Mouse (Mus musculus): ENCODE results near the gene Tbl3.
"Not testable (repeated sequence)": the region's sequence is repeated elsewhere in the genome, so short reads cannot be mapped to it uniquely, and the experiment has no call there.

Tbl3 gene

GRCm38 (mm10) chr17:24696011-24696697 lies 11.3 kb downstream of the Tbl3 start, which contains the start of the genes Gfer and Noxo1:
Gfer (minus strand) TSS chr17:24696156.
Noxo1 (plus strand) TSS chr17:24696234.
- peak; percentile 79 for DNase-seq (ENCODE audit: low read depth, low spot score)

- DNase-seq (ENCODE audit: low read depth, low spot score), result no peak
These were observed 12.0 kb downstream of the Tbl3 start for GRCm38 (mm10) chr17:24695326-24696010.

GRCm38 (mm10) chr17:24692385-24692784 lies 15.1 kb downstream of the Tbl3 start:
- no peak for DNase-seq (ENCODE audit: low read depth, low spot score)

DNA sequence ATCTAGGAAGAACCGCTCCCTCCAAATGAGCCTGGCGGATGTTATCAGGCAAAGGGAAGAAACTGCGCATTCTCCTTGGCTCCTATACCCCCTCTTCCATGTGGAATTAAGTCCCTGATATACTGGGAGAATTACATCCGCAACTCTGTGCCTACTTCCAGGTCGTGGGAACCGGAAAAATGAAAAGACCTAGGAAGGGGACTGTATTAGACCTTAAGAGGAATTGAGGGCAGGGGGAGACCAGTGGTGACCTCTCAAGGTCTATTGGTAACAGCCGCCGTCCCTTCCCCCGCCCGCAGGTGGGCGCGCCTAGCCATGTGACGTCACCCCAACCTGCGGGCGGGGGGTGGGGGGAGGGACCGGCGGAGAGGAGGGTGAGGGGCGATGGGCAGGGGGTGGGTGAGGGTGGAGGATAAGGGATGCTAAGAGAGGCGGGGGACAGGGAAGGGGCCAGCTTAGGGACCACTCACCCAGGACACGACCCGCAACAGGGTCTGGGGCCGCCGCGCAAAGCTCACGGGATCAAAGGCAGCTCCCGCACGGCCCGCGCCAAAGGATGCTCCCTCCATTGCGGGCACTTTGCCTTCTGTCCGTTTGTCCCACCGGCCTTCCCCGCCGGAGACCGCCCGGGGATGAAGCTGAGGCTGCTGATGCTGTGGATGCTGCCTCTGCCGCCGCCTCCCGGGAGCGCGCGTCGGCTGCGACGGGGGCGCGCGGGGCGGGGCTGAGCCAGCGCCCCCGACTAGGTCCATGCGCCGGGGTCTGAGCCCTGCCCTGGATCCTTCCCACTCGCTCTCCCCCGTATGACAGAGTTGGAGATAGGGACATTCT lies 18.0 kb downstream of the Tbl3 start, which contains the start of gene Syngr3:
TSS of gene Syngr3 (minus strand) at position 705 of the 831 bp plus-strand sequence.
- no peak for DNase-seq (ENCODE audit: low read depth, low spot score)

DNA sequence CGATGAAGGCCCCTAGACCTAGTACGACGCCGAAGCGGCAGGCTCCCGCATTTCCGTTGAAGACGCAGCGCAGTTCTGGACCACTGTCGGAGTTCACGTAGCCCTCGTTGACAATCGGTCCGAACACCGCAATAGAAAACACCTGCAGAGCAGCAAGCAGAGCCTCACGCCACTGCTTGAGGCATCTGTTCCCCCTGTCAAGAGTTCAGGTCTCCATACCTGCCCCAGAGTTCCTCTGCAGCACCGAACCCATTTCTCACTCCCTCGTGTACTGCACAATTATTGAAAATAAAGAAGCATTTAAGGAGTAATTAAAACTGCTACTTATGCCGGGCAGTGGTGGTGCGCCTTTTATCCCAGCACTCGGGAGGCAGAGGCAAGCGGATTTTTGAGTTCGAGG lies 19.9 kb downstream of the Tbl3 start:
- no peak for DNase-seq (ENCODE audit: low read depth, low spot score)

DNA sequence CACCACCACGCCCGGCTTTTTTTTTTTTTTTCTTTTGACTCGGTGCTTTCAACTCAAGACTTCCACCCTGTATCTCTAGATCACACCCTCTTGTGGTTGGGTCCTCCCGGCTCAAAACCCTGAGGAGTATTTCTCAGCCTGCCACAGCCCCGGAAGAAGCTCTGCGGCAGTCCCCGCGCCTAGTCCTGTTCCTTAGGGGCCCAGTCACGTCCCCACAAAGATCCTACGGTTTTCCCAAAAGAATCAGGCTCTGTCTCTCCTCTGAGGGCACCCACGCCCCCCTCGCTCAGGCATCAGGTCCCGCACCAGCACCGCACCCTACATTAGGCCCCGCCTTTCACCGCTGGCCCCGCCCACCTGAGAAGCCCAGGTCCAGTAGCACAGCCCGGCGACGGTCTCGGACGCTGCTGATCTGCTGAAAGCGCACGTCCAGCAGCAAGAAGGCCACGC lies 20.3 kb downstream of the Tbl3 start:
- DNase-seq (ENCODE audit: low read depth, low spot score), result no peak

DNA sequence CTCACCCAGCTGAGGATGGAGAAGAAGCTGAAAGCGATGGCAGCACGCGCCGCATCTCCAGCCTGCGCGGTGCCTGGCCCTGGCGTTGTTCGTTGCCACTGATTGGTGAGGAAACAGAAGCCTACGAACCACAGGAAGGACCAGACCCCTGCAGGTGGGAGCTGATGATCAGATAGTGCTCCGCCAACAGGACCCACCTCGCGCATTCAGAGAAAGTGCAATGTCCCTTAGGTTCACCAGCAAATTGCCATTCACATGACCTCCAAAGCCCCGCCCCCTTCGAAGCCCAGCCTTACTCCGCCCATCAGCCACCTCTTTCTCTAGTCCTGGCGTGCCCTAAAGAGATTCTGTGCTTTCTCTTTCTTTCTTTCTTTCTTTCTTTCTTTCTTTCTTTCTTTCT lies 20.9 kb downstream of the Tbl3 start:
- DNase-seq (ENCODE audit: low read depth, low spot score), result no peak

DNA sequence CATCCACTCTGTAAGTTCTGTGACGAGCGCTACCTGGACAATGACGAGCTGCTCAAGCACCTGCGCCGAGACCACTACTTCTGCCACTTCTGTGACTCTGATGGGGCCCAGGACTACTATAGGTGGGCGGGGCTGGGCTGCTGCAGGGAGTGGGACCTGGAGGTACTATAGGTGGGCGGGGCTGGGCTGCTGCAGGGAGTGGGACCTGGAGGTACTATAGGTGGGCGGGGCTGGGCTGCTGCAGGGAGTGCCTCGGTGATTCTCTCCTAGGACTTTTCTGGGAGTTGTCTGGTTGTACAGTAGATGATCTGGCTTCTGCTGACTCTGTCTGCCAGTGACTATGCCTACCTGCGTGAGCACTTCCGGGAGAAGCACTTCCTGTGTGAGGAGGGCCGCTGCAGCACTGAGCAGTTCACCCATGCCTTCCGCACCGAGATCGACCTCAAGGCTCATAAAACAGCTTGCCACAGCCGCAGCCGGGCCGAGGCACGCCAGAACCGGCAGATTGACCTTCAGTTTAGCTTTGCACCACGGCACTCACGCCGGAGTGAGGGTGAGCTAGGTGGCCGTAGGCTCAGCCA lies 29.9 kb downstream of the Tbl3 start:
- DNase-seq (ENCODE audit: low read depth, low spot score), result no peak

GRCm38 (mm10) chr17:24676877-24677276 lies 30.6 kb downstream of the Tbl3 start:
- no peak for DNase-seq (ENCODE audit: low read depth, low spot score)

DNA sequence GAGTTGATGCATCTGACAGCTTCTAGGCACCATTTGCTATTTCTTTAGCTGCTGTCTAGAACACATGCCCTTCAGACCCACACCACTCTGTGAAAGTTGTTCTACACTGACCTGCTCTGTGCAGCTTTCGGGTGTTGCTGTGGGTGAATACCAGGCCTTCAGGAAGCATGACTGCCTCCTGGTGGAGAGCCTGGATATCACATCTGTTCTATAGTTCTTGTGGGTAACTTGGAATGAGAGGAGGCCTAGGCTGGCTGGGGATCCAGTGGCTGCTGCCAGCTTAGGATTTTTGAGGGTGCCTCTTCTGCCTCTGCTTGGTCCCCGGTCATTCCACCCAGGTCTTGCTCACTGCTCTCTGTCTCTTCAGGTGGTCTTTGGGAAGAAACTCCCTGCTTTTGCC lies 31.3 kb downstream of the Tbl3 start:
- peak; percentile 91 for DNase-seq (ENCODE audit: low read depth, low spot score)

DNA sequence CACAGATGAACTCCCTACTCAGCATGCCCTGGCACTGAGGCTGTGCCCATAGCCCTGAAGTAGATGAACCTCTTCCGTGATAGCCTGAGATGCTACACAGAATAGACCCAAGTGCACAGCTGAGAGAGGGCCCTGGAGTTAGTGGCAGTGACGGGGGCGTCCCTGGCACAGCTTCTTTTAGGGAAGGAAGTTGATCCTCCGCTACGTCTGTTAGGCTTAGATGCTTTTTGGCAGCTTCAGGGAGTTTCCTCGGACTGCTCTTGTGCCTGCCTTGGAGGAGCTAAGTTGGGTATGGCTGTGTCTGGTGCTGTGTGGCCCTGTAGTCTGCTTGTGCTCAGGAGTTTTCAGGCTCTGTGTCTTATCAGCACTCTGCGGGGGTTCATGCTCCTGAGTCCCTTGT lies 33.2 kb downstream of the Tbl3 start:
- DNase-seq (ENCODE audit: low read depth, low spot score), result no peak

GRCm38 (mm10) chr17:24672141-24672540 lies 35.3 kb downstream of the Tbl3 start:
- DNase-seq (ENCODE audit: low read depth, low spot score), result peak; percentile 88

DNA sequence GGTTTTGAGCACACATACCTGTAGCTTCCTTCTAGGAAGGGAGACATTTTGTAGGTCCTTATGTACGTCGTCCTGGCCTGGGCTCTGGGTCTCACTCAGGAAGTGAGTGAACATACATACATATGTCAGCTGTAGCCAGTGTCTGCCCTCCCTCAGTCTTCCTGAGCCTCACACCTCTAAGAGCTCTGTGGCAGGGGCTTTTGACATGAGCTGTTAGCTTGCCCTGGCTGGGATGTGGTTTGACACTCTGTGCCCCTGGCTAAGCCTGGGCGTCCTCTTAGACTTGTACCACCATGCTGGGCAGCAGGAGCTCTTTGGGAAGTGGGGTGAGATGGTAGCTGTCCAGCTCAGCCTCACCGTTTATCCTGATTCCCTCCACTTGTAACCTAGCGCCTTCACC lies 36.1 kb downstream of the Tbl3 start:
- DNase-seq (ENCODE audit: low read depth, low spot score), result no peak

- peak; percentile 42 for DNase-seq (ENCODE audit: low read depth, low spot score)
These were observed 37.1 kb downstream of the Tbl3 start for GRCm38 (mm10) chr17:24670246-24670844.

DNA sequence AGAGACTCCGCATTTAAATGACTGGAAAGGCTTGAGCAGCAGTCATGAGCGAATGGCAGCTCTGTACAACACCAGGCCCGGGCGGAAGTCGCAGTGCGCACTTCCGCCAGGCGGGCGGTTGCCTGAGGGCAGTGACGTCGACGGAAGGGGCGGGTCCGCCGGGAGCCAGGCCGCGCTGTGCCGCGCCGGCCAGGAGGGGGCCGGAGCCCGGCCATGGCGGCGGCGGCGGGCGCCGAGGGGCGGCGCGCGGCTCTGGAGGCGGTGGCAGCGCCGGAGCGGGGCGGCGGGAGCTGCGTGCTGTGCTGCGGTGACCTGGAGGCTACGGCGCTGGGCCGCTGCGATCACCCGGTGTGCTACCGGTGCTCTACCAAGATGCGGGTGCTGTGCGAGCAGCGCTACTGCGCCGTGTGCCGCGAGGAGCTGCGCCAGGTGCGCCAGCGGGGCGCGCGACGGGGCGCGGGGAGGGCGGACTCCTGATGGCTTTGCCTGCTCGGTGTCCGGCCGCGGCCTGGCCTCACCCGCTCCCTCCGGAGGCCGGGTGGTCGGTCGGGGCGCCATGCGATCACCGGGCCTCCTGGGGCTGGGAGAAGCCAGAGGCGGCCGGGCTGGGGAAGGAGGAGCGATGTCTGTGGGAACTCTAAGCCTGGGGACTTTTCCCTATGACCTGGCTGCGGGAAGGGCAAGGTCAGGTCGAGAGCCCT lies 37.8 kb downstream of the Tbl3 start, which contains the start of gene Zfp598:
TSS of gene Zfp598 (plus strand) at position 143 of the 701 bp plus-strand sequence.
- peak; percentile 89 for DNase-seq (ENCODE audit: low read depth, low spot score)

DNA sequence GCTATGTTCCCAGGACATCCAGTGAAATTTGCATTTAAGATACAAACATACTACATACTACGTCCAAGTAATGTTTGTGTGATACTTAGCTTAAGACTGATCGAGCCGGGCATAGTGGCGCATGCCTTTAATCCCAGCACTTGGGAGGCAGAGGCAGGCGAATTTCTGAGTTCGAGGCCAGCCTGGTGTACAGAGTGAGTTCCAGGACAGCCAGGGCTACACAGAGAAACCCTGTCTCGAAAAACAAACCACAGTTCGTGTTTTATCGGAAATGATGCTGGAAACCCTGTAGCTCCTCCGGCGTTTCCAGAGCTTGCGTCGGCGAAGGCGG lies 38.3 kb downstream of the Tbl3 start:
- not testable (repeated sequence) for DNase-seq (ENCODE audit: low read depth, low spot score)

GRCm38 (mm10) chr17:24667416-24667815 lies 40.0 kb downstream of the Tbl3 start:
- DNase-seq (ENCODE audit: low read depth, low spot score), result peak; percentile 86

- DNase-seq (ENCODE audit: low read depth, low spot score), result not testable (repeated sequence)
These were observed 40.4 kb downstream of the Tbl3 start for GRCm38 (mm10) chr17:24667011-24667410.

DNA sequence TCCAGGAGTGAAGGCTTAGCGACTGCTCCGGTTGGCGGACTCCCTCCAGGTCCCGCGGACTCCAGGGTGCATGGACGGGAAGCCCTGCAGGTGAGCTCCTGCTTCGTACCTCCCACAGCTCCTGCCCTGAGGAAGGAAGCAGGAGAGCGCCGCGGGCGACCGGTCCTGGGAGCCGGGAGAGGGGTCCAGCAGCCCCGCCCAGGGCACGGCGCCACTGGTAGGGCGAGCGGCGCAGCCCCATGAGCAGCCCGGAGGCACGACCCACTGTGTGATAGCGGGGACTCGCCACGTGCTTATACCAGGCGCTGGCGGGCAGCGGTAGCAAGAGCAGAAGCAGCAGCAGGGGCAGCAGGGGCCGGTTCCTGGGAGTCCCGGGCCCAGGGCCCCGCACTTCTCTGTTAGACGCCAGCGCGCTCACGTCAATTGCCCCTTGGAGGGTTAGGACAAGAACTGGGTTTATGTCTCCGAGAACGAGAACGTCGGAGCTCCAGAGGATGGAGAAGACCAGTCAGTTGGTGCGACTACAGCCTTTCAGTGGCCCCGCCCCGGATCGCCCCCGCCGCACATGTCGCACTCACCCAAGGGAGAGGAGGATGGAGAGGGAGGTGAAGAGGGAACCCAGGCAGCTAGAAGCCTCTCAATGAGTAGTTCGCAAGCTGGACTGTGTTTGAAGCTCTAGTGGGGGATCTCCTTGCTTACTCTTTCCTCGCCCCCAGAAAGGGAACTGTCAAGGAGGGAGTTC lies 49.3 kb downstream of the Tbl3 start, which contains the start of gene Npw:
TSS of gene Npw (minus strand) at position 441 of the 742 bp plus-strand sequence.
- no peak for DNase-seq (ENCODE audit: low read depth, low spot score)

GRCm38 (mm10) chr17:24654969-24655368 lies 52.5 kb downstream of the Tbl3 start:
- no peak for DNase-seq (ENCODE audit: low read depth, low spot score)

All from 3T3-L1 (cell line).